Mouse (Mus musculus) ES-E14 (cell line): ENCODE measurements at regions not wholly inside any gene's neighbourhood (a gene's known extent, or its start where the extent isn't known, plus 50 kb on each side); places are given as distances from the start of the nearest gene placed in this dataset.

Source experiments
- CHD2 ChIP-seq: IDR thresholded peaks from 2 replicates; pipeline ENCODE4 v1.6.1; 2014; ENCODE audit warnings: mild to moderate bottlenecking, low read depth, low read length, inconsistent platforms
- HCFC1 ChIP-seq: IDR thresholded peaks from 2 replicates; pipeline ENCODE4 v1.6.1; 2012; ENCODE audit warnings: low read length, inconsistent platforms, borderline replicate concordance; ENCODE audit not compliant: insufficient read depth
- MAFK ChIP-seq: IDR thresholded peaks from 2 replicates; pipeline ENCODE4 v1.6.1; 2014; ENCODE audit warnings: mild to moderate bottlenecking, low read depth, low read length, inconsistent platforms; ENCODE audit not compliant: insufficient read depth
- ZC3H11A ChIP-seq: IDR thresholded peaks from 2 replicates; pipeline ENCODE4 v1.6.1; 2012; ENCODE audit warnings: low read depth, mild to moderate bottlenecking, inconsistent platforms, low read length, borderline replicate concordance
- ZNF384 ChIP-seq: IDR thresholded peaks from 2 replicates; pipeline ENCODE4 v1.6.1; 2012; ENCODE audit warnings: low read depth, low read length, inconsistent platforms

GRCm38 (mm10) chr9:80938238-80938637, 473.0 kb upstream of the Impg1 start:
- no peak for TF ChIP-seq ZC3H11A
- TF ChIP-seq CHD2 = no peak
- TF ChIP-seq ZNF384 = no peak
- no peak for TF ChIP-seq MAFK
- no peak for TF ChIP-seq HCFC1
